Mouse (Mus musculus) C2C12 (cell line): ENCODE results near the gene Cdc7.

Experiments used
- CTCF ChIP-seq: IDR thresholded peaks from one replicate; pipeline ENCODE4 v1.5.1; 2011; ENCODE audit not compliant: control insufficient read depth, insufficient read depth, insufficient read length
- MYOD1 ChIP-seq: IDR thresholded peaks from one replicate; pipeline ENCODE4 v1.6.1; 2011; ENCODE audit warnings: low read depth; ENCODE audit not compliant: control insufficient read depth, insufficient read length

- TF ChIP-seq CTCF (no peak), MYOD1 (no peak)
Measured at GRCm38 (mm10) chr5:107010300-107010699, 46.2 kb downstream of the Cdc7 start.
